Mouse (Mus musculus): ENCODE results near the gene Ostf1. TPM values are rescaled to one million over a fixed set of nuclear protein-coding genes. Genes with fewer than 3 reads are reported as not detected.

Gene Ostf1
- total RNA-seq, 2 experiments from 2014 or later = 396 to 411 TPM

DNA sequence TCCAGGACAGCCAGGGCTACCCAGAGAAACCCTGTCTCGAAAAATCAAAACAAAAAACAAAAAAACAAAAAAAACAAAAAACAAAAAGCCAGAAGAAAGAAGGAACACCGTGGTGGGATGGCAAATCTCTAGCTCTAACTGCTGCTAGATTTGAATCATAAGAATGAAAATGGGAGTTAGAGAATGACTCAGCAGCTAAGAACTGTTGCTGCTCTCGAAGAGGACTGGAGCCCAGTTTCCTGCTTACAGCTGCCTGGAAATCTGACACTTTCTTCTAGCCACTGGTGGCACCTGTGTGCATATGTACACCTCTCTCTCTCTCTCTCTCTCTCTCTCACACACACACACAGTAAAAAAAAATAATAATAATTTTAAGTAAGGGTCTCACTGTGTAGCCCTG is 14.8 kb upstream of the Ostf1 start:
- no peak for ATAC-seq (ENCODE audit: poor library complexity, severe bottlenecking)

- peak; percentile 36; the same call in 1 of the 2 replicates for ATAC-seq (ENCODE audit: poor library complexity, severe bottlenecking)
Observed at GRCm38 (mm10) chr19:18644084-18644483, 12.5 kb upstream of the Ostf1 start.

DNA sequence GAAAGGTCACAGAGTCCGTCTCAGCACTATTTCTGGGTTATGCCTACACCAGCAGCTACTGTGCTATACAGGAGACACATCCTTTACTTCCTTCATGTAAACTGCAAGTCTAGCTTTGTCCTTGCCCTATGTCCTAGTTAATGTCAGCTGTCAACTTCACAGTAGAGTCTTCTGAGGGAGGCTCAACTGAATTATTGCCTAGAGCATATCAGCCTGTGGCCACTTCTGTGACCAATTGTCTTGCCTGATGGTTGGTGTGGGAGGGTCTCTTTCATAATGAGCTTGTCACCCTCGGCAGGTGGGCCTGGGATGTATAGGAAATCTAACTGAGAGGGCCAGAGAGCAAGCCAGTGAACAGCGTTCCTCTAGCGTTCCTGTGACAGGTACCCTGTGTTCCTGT is 11.8 kb upstream of the Ostf1 start:
- no peak for ATAC-seq (ENCODE audit: poor library complexity, severe bottlenecking)

DNA sequence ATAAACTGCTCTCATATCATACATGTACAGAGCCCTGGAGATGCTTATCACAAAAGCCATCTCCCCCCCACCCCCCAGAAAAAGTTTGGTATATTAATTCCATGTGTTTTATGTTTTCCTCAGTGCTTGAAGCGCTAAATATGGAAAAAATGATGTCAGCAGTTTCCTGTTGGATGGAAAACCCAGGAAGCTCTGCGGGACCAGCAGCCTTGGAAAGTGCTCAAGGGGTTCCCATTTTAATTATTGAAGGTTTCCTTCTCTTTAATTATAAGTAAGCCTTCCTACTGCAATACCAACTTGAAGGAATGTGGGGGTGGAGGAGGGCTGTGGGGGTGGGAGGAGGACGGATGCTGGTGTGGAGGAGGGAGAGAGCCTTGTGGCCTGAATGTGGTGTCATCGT is 9.4 kb upstream of the Ostf1 start:
- no peak for ATAC-seq (ENCODE audit: poor library complexity, severe bottlenecking)

- no peak for ATAC-seq (ENCODE audit: poor library complexity, severe bottlenecking)
Observed at GRCm38 (mm10) chr19:18639552-18639951, 7.9 kb upstream of the Ostf1 start.

- peak; percentile 80 for ATAC-seq (ENCODE audit: poor library complexity, severe bottlenecking)
Observed at GRCm38 (mm10) chr19:18638949-18639348, 7.3 kb upstream of the Ostf1 start.

DNA sequence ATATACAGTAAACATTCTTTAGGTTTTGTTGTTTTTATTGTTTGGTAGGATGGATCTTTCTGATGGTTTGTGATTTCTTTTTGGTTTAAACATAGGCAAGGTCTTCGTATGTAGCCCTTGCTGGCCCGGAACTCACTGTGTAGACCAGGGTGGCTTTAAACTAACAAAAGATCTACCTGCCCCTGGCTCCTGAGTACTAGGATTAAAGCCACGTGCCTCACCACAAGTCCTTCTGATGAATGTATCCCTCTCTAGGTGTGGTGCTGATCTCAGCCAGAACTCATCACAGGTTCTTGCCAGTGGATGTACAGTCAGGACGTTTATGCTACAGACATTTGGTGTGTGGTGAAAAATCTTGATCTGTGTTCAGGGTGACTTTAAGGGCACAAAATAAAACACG is 6.3 kb upstream of the Ostf1 start:
- ATAC-seq (ENCODE audit: poor library complexity, severe bottlenecking) = no peak

GRCm38 (mm10) chr19:18632231-18633185 is 885 bp upstream of the Ostf1 start:
- ATAC-seq (ENCODE audit: poor library complexity, severe bottlenecking) = no peak

DNA sequence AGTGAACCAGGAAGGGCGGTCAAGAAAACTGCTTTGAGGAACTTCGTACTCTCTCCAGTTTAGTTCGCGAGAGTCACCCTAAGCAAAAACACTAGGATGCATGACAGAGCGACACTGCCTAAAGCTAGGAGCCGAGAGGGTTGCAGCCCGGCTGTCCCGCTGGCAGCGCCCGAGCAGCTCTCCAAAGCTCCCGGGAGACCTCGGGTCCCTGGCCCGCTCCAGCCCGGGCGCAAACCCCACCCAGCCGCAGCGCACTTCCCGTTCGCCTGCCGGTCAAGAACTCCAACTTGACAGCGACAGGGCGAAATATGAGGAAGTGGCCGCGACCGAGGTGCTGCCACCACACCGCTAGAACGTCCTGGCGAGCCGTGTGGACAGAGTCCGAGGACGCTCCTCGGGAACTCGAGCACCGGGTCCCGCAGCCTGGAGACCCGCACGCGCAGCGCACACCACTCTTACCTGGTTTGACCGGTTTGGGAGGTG is 421 bp downstream of the Ostf1 start:
- peak; percentile 74 for ATAC-seq (ENCODE audit: poor library complexity, severe bottlenecking)

- ATAC-seq (ENCODE audit: poor library complexity, severe bottlenecking) = peak; percentile 61
Observed at GRCm38 (mm10) chr19:18630221-18631119, 1.2 kb downstream of the Ostf1 start.

GRCm38 (mm10) chr19:18629589-18629988 is 2.0 kb downstream of the Ostf1 start:
- no peak for ATAC-seq (ENCODE audit: poor library complexity, severe bottlenecking)

GRCm38 (mm10) chr19:18623894-18624293 is 7.7 kb downstream of the Ostf1 start:
- peak; percentile 67 for ATAC-seq (ENCODE audit: poor library complexity, severe bottlenecking)

GRCm38 (mm10) chr19:18619691-18620090 is 11.9 kb downstream of the Ostf1 start:
- ATAC-seq (ENCODE audit: poor library complexity, severe bottlenecking) = peak; percentile 68

DNA sequence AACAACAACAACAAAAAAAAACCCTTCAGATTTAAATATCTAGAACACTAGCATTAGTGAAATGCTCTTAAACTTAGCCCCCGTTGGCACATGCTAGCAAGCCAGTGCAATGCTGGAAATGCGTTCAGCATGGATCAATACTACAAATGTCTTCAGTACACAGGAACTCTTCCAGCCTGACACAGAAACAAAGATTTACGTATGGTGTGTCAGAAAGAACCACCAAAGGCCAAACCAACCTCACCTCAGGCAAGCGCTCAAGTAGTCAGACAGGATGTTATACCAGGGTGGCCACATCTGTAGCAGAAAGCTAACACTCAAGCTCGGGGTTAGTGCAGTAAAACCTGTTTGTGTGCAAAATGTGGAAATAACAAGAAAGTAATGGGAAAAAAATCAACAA is 12.6 kb downstream of the Ostf1 start:
- peak; percentile 31; the same call in 1 of the 2 replicates for ATAC-seq (ENCODE audit: poor library complexity, severe bottlenecking)

- no peak for ATAC-seq (ENCODE audit: poor library complexity, severe bottlenecking)
Observed at GRCm38 (mm10) chr19:18617504-18617903, 14.1 kb downstream of the Ostf1 start.

DNA sequence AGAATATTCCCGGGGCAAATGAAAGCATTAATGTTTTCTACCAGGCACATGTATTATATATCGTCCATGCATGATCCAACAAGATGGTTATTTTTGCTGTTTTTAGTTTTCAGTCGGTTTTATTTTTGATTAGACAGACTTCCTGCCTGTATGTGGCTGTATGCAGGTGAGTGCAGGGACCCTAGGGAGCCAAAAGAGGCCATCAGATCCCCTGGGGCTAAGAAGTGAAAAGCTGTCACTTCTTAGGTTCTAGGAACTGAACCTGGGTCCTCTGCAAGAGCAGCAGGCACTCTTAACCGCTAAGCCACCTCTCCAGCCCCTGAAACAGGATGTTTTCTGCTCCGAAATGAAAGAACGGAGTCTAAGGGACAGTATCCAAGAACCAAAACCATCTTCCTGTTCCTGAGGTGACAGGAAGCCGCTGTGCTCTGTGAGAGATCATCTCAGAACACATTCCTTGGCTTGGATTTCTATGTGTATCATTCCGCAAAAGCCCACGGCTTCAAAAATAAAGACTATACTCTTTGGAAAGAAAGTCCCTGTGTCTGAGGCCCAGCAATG is 15.9 kb downstream of the Ostf1 start:
- no peak for ATAC-seq (ENCODE audit: poor library complexity, severe bottlenecking)

- ATAC-seq (ENCODE audit: poor library complexity, severe bottlenecking) = peak; percentile 54
Observed at GRCm38 (mm10) chr19:18614337-18614736, 17.3 kb downstream of the Ostf1 start.

DNA sequence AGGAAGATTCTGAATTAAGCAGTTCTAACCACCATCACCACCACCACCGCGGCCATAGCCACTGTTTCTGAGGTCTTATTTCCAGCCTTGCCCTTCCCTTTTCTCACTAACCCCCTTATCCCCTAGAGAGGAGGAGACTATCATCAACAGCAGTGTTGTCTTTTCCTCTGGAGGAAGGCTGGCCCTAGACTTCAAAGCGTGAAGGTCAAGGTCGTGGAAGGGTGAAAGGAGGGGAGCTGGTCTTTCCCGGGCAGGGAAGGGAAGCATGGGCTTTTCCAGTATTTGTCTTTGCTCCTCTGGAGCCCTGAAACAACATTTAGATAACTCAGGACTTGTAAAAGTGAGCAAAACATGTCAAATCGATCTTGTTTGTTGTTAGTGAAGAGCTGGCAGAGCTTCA is 22.6 kb downstream of the Ostf1 start:
- ATAC-seq (ENCODE audit: poor library complexity, severe bottlenecking) = no peak

- no peak for ATAC-seq (ENCODE audit: poor library complexity, severe bottlenecking)
Observed at GRCm38 (mm10) chr19:18607907-18608306, 23.7 kb downstream of the Ostf1 start.

DNA sequence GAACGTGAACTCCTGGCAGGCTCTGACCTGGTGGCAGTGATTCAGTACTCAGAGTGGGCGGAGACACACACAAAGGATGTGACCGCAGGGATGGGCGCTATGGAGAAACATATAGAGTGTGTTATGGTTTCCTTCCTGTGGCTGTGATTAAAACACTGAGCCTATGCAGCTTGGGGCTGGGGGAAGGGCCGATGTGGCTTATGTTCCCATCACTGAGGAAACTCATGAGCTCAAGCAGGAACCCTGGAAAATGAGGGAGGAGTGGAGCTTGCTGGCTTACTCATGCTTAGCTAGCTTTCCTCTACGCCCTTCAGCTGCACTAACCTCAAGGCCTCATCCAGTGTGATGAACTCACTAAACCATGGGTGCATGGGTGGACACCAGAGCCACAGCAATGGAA is 28.6 kb downstream of the Ostf1 start:
- peak; percentile 90 for ATAC-seq (ENCODE audit: poor library complexity, severe bottlenecking)

DNA sequence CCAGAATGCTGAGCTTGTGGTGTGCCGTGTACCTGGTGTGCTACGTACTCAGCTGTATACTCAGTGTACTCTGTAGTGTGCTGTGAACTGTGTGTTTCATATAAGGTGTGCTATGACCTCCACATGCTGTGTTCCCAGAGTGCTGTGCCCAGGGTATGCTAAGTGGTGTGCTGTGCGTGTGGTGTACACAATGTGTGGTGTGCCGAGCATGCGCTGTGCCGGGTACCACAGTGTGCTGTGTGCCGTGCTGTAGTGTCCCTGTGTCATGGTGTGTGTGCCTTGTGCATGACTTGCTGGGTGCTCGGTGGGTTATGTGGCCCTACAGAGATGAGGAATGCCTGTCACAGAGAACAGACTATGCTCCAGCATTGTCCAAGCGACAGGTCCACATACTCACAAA is 31.0 kb downstream of the Ostf1 start:
- no peak for ATAC-seq (ENCODE audit: poor library complexity, severe bottlenecking)
